Mouse (Mus musculus): ENCODE results near the gene Faim. TPM values are rescaled to one million over a fixed set of nuclear protein-coding genes. Genes with fewer than 3 reads are reported as not detected.
A peak's percentile ranks its signal among the peaks of the same experiment; 100 is the strongest.

Gene Faim
- polyA plus RNA-seq, 1 experiment from 2014 or later: 76.5 TPM

DNA sequence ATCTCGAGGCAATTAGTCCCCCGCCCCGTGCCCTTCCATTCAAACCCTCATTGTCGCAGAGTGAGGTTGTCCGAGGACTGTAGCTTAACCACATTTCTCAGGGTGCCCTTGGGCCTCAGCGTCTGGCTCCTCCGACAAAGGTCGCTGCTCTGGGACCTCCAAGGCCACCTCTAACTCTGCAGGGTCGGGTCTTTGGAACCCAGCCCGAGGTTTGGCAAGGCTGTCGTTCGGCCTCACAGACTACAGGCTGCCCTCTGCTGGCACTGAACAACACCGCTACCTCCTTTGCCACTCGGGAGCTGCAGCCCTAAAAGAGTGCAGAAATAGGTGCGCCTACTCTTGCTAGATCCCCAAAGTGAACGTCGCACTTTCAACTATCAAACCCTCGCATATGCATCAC lies 21.1 kb upstream of the Faim start:
- H3K4me3 ChIP-seq (ENCODE audit: low read depth, low read length): no peak overlapping the region
- 0 out of 2 replicates have a peak, but pooled peaks have one; percentile 38 for ATAC-seq (ENCODE audit: insufficient read depth, low FRiP score, low TSS enrichment)
- peak; percentile 62 for DNase-seq (ENCODE audit: low spot score)
- H3K4me1 ChIP-seq (ENCODE audit: control insufficient read depth, insufficient read depth, low read length): no peaks in the 10 kb centered on the region
- H3K36me3 ChIP-seq (ENCODE audit: control insufficient read depth, insufficient read depth, low read length): no peaks in the 10 kb centered on the region
- 3% methylated on average over 18 of the region's 18 CpGs for WGBS
- H3K9me3 ChIP-seq (ENCODE audit: control insufficient read depth, low read length): no peaks in the 10 kb centered on the region
- H3K27me3 ChIP-seq (ENCODE audit: control insufficient read depth, insufficient read depth, low read length): peaks cover 69% of the 10 kb centered on the region
- H3K9ac ChIP-seq (ENCODE audit: low read length): no peak overlapping the region
- no peak overlapping the region for H3K4me2 ChIP-seq (ENCODE audit: low read depth)
- no peak overlapping the region for H3K27ac ChIP-seq (ENCODE audit: low read depth, low read length)

DNA sequence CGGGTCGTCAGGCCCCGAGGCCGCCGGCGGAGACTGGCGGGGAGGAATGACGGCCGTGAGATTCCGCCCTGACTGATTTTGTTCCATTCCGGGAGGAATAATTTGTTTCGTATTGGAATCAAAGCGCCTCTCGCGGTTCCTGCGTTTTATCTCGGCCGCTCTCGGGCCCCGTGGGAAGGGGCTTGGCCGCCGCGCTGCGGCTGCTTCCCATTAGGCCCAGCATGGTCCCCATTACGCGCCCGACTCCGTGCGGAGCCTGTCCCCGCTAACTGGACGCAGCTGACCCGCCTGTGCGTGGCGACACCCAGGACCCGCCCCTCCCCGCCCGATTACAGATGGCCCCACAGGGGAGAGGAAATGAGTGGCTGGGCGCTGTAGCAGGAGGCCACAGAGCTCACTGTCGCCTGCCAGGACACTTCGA lies 13.1 kb upstream of the Faim start:
- ATAC-seq (ENCODE audit: insufficient read depth, low FRiP score, low TSS enrichment): peak; percentile 31; the same call in 1 of the 2 replicates
- H3K27ac ChIP-seq (ENCODE audit: low read depth, low read length): no peak overlapping the region
- peak overlapping the region; percentile 51 for H3K4me2 ChIP-seq (ENCODE audit: low read depth)
- under 1% methylated on average over 40 of the region's 40 CpGs for WGBS
- H3K4me3 ChIP-seq (ENCODE audit: low read depth, low read length): peak overlapping the region; percentile 22
- DNase-seq (ENCODE audit: low spot score): peak; percentile 43
- peaks cover 55% of the 10 kb centered on the region for H3K27me3 ChIP-seq (ENCODE audit: control insufficient read depth, insufficient read depth, low read length)
- no peaks in the 10 kb centered on the region for H3K4me1 ChIP-seq (ENCODE audit: control insufficient read depth, insufficient read depth, low read length)
- H3K36me3 ChIP-seq (ENCODE audit: control insufficient read depth, insufficient read depth, low read length): no peaks in the 10 kb centered on the region
- 0 out of 2 replicates have a peak, but pooled peaks cover 3% of the 10 kb centered on the region for H3K9me3 ChIP-seq (ENCODE audit: control insufficient read depth, low read length)
- H3K9ac ChIP-seq (ENCODE audit: low read length): no peak overlapping the region

DNA sequence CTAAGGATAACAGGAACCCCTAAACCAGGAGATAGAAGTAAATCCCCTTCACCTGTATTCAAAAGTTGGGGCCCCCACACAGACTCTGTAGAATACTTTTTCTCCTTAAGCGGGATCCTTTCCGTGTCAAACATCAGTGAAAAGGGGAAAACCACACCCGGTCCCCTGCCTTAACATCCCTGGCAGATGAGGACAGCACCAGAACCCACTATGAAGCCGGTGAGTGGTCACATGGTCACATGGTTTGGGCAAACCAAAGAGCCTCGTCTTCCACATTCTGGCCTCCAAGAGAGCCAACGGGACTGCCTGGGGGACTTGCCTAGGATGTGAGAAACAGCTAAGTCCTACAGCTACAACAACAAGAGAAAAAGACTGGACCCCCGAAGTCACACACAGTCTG lies 12.6 kb upstream of the Faim start:
- peaks cover 55% of the 10 kb centered on the region for H3K27me3 ChIP-seq (ENCODE audit: control insufficient read depth, insufficient read depth, low read length)
- no peak overlapping the region for H3K9ac ChIP-seq (ENCODE audit: low read length)
- H3K4me3 ChIP-seq (ENCODE audit: low read depth, low read length): peak overlapping the region; percentile 22
- 4% methylated on average over 7 of the region's 7 CpGs for WGBS
- H3K4me1 ChIP-seq (ENCODE audit: control insufficient read depth, insufficient read depth, low read length): no peaks in the 10 kb centered on the region
- ATAC-seq (ENCODE audit: insufficient read depth, low FRiP score, low TSS enrichment) (no peak), DNase-seq (ENCODE audit: low spot score) (peak; percentile 39)
- H3K36me3 ChIP-seq (ENCODE audit: control insufficient read depth, insufficient read depth, low read length): no peaks in the 10 kb centered on the region
- peak overlapping the region; percentile 51 for H3K4me2 ChIP-seq (ENCODE audit: low read depth)
- no peak overlapping the region for H3K27ac ChIP-seq (ENCODE audit: low read depth, low read length)
- H3K9me3 ChIP-seq (ENCODE audit: control insufficient read depth, low read length): 0 out of 2 replicates have a peak, but pooled peaks cover 3% of the 10 kb centered on the region

DNA sequence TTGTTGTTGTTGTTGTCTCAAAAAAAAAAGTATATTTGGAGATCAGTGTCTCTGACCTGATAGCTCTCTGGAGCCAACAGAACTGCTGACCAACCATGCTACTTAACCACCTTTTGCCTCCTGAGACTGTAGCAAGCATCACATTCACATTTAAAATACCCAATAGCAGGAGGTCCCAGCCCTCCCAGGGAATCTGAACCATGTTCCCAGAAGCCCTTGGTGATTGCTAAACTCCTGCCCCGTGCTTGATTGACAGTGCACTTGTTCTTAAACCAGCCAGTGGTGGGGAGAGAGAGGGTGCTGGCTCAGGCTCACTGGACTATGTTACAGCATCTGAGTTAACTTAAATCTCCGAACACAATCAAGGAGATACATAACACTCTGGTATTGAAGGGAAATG lies 11.3 kb upstream of the Faim start:
- no peaks in the 10 kb centered on the region for H3K4me1 ChIP-seq (ENCODE audit: control insufficient read depth, insufficient read depth, low read length)
- 0 out of 2 replicates have a peak, but pooled peaks cover 3% of the 10 kb centered on the region for H3K9me3 ChIP-seq (ENCODE audit: control insufficient read depth, low read length)
- no peak for ATAC-seq (ENCODE audit: insufficient read depth, low FRiP score, low TSS enrichment)
- no peak overlapping the region for H3K9ac ChIP-seq (ENCODE audit: low read length)
- WGBS: 33% methylated on average over 2 of the region's 2 CpGs
- H3K4me2 ChIP-seq (ENCODE audit: low read depth): no peak overlapping the region
- DNase-seq (ENCODE audit: low spot score): no peak
- H3K36me3 ChIP-seq (ENCODE audit: control insufficient read depth, insufficient read depth, low read length): no peaks in the 10 kb centered on the region
- peaks cover 53% of the 10 kb centered on the region for H3K27me3 ChIP-seq (ENCODE audit: control insufficient read depth, insufficient read depth, low read length)
- H3K27ac ChIP-seq (ENCODE audit: low read depth, low read length): no peak overlapping the region
- H3K4me3 ChIP-seq (ENCODE audit: low read depth, low read length): no peak overlapping the region

DNA sequence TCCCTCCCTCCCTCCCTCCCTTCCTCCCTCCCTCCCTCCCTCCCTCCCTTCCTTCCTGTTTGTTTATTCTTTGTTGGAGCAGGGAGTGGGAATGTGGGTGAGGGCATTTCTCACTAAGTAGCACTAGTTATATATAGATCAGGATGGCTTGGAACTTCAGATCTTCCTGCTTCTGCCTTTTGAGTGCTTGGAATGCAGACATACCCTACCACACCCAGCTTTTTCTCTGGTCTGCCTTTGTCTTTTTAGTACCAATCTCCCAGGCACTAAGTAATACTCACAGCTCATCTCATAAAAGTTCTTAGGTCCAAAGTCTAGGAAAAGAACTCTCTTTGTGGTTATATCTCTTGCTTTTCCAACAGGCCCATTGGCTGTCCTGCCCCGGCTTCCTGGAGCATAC lies 10.1 kb upstream of the Faim start:
- WGBS: 81% methylated on average over 1 of the region's 1 CpGs
- Histone ChIP-seq H3K9ac (ENCODE audit: low read length) (no peak overlapping the region), H3K27me3 (ENCODE audit: control insufficient read depth, insufficient read depth, low read length) (peaks cover 41% of the 10 kb centered on the region), H3K9me3 (ENCODE audit: control insufficient read depth, low read length) (no peaks in the 10 kb centered on the region), H3K4me1 (ENCODE audit: control insufficient read depth, insufficient read depth, low read length) (no peaks in the 10 kb centered on the region), H3K36me3 (ENCODE audit: control insufficient read depth, insufficient read depth, low read length) (no peaks in the 10 kb centered on the region), H3K27ac (ENCODE audit: low read depth, low read length) (no peak overlapping the region), H3K4me3 (ENCODE audit: low read depth, low read length) (no peak overlapping the region), H3K4me2 (ENCODE audit: low read depth) (no peak overlapping the region)
- ATAC-seq (ENCODE audit: insufficient read depth, low FRiP score, low TSS enrichment) (no peak), DNase-seq (ENCODE audit: low spot score) (no peak)

DNA sequence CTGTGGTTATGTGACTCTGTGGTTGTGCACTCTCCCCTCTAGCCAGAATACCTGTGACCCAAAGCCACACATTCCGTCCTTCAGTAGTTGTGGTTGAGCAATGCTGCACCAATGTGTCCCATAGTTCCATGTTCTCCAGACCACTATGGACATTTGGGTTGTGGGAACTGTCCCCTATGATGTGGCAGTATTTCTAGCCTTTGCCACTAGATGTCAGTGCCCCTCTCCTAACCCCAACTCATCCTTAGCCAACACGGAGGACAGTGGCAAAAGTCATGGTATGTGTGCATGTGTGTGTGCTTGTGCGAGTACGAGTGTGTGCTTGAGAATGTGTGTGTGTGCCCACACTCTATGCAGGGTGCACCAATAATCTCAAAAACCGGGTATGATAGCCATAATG lies 9.7 kb upstream of the Faim start:
- no peak overlapping the region for H3K9ac ChIP-seq (ENCODE audit: low read length)
- no peak overlapping the region for H3K4me2 ChIP-seq (ENCODE audit: low read depth)
- H3K27ac ChIP-seq (ENCODE audit: low read depth, low read length): no peak overlapping the region
- ATAC-seq (ENCODE audit: insufficient read depth, low FRiP score, low TSS enrichment): no peak
- peaks cover 38% of the 10 kb centered on the region for H3K27me3 ChIP-seq (ENCODE audit: control insufficient read depth, insufficient read depth, low read length)
- DNase-seq (ENCODE audit: low spot score): no peak
- no peaks in the 10 kb centered on the region for H3K36me3 ChIP-seq (ENCODE audit: control insufficient read depth, insufficient read depth, low read length)
- no peaks in the 10 kb centered on the region for H3K9me3 ChIP-seq (ENCODE audit: control insufficient read depth, low read length)
- H3K4me3 ChIP-seq (ENCODE audit: low read depth, low read length): no peak overlapping the region
- 42% methylated on average over 5 of the region's 5 CpGs for WGBS
- no peaks in the 10 kb centered on the region for H3K4me1 ChIP-seq (ENCODE audit: control insufficient read depth, insufficient read depth, low read length)

DNA sequence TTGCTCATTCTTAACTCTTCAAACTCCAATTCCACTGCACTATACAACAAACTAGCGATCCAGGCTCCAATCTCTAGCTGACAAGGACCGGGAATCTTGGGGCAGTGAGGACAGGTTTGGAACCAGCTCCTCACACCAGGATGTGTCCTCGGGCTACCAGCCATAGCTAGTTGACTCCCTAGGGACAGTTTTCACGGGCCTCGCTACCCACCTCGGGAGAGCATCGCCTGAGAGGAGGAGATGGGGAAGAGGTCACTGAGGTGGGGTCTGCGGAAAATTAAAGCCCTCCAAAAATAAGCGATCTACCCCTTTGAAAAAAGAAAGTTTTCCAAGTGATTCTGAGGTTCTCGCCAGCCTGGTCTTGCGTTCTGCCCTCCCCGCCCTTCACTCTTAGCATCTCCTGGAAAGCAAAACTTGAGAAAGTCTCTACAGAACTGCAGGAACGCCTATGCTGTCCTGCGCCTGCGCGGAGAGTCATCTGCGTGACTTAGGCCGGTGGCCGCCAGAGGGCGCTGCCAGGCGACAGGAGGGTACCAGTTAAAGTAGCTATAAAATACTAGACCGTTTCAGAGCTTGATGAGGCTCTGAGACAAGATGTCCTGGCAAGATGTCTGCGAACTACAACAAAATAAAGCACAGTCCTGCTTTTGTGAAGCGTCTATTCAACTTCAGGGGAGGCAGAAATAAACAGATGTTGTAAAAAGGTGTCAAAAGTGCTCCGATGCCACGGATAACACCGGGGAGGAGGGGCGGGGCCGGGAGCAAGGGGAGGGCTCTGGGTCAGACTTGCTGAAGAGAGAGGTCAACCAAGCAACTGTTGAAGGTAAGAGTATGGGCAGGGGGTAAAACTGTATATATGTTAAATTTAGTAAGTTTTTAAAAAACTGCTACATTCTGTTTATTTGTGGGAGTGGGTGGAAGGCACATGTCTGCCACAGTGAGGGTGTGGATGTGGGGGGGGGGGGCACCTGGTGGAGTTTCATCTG lies 6.4 kb upstream of the Faim start:
- DNase-seq (ENCODE audit: low spot score): peak; percentile 91
- Histone ChIP-seq H3K4me2 (ENCODE audit: low read depth) (peak overlapping the region; percentile 40), H3K4me1 (ENCODE audit: control insufficient read depth, insufficient read depth, low read length) (no peaks in the 10 kb centered on the region), H3K27ac (ENCODE audit: low read depth, low read length) (no peak overlapping the region), H3K9me3 (ENCODE audit: control insufficient read depth, low read length) (no peaks in the 10 kb centered on the region), H3K27me3 (ENCODE audit: control insufficient read depth, insufficient read depth, low read length) (peaks cover 10% of the 10 kb centered on the region), H3K4me3 (ENCODE audit: low read depth, low read length) (peak overlapping the region; percentile 16), H3K36me3 (ENCODE audit: control insufficient read depth, insufficient read depth, low read length) (no peaks in the 10 kb centered on the region), H3K9ac (ENCODE audit: low read length) (no peak overlapping the region)
- peak; percentile 48; the same call in 1 of the 2 replicates for ATAC-seq (ENCODE audit: insufficient read depth, low FRiP score, low TSS enrichment)
- 5% methylated on average over 29 of the region's 29 CpGs for WGBS

DNA sequence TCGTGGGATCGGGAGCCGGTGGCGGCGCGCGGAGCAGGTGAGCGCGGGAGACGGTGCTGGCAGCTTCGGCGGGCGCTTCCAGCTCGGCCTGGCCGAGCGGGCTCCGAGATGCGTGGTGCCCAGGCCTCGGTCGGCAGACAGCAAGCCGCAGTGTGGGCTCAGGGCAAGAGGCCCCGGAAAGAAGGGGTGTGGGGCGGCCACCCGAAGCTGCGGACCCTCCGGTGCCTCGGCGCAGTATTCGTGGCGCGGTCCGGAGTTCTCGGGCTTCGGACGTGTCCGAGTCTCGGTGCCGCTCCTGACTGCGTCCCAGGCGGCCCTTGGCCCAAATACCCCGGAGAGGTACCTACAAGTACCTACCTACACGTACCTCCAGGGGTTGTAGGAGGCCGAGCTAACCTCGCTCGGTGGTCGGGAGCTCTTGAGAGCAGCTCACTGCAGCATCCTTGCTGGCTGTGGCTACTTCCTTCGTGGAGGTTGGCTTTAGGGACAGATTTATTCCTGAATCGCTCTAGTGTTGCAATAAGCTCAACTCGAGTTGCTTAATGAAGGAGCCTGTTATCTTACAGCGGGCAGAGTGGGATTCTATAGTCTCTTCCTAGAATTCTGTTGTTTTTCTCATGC lies 413 bp downstream of the Faim start:
- Histone ChIP-seq H3K4me2 (ENCODE audit: low read depth) (peak overlapping the region; percentile 82), H3K9me3 (ENCODE audit: control insufficient read depth, low read length) (no peaks in the 10 kb centered on the region), H3K4me1 (ENCODE audit: control insufficient read depth, insufficient read depth, low read length) (peaks cover 5% of the 10 kb centered on the region; the same call in 1 of the 2 replicates), H3K27ac (ENCODE audit: low read depth, low read length) (no peak overlapping the region), H3K9ac (ENCODE audit: low read length) (peak overlapping the region; percentile 68), H3K27me3 (ENCODE audit: control insufficient read depth, insufficient read depth, low read length) (no peaks in the 10 kb centered on the region), H3K4me3 (ENCODE audit: low read depth, low read length) (peak overlapping the region; percentile 76), H3K36me3 (ENCODE audit: control insufficient read depth, insufficient read depth, low read length) (no peaks in the 10 kb centered on the region)
- ATAC-seq (ENCODE audit: insufficient read depth, low FRiP score, low TSS enrichment) (peak; percentile 80), DNase-seq (ENCODE audit: low spot score) (no peak)
- under 1% methylated on average over 47 of the region's 50 CpGs for WGBS
